Mouse (Mus musculus) kidney, embryonic 16.5 days (tissue): Measurements from ENCODE around the gene Rnf19b. TPM values are rescaled to one million over a fixed set of nuclear protein-coding genes. Genes with fewer than 3 reads are reported as not detected.

Experiments used
- ATAC-seq: fragments of 200-750 bp; cut with Nextera tagmentation; 2 replicates; pipeline ENCODE4 v1.8.0; 2017; ENCODE audit warnings: moderate TSS enrichment; ENCODE audit not compliant: low FRiP score, low TSS enrichment
- H3K27ac ChIP-seq: fragments of 300-500 bp; sonication (generic); 2 replicates; pipeline ENCODE4 v1.5.1; 2014; ENCODE audit warnings: low read length
- H3K27me3 ChIP-seq: fragments of 300-500 bp; sonication (generic); 2 replicates; pipeline ENCODE4 v1.6.1; 2014; ENCODE audit warnings: low read length, control low read depth, mixed read lengths; ENCODE audit not compliant: insufficient read depth
- H3K36me3 ChIP-seq: fragments of 300-500 bp; sonication (generic); 2 replicates; pipeline ENCODE4 v1.6.1; 2014; ENCODE audit warnings: low read length, control low read depth, mixed read lengths; ENCODE audit not compliant: insufficient read depth
- H3K4me1 ChIP-seq: fragments of 300-500 bp; sonication (generic); 2 replicates; pipeline ENCODE4 v1.6.1; 2014; ENCODE audit warnings: low read length, control low read depth, mixed read lengths; ENCODE audit not compliant: insufficient read depth
- H3K4me2 ChIP-seq: fragments of 300-500 bp; sonication (generic); replicated peaks from 2 replicates; pipeline ENCODE4 v1.6.1; 2014; ENCODE audit warnings: low read depth, low read length
- H3K4me3 ChIP-seq: fragments of 300-500 bp; sonication (generic); 2 replicates; pipeline ENCODE4 v1.5.1; 2014; ENCODE audit warnings: mild to moderate bottlenecking, low read length
- H3K9ac ChIP-seq: fragments of 300-500 bp; sonication (generic); replicated peaks from 2 replicates; pipeline ENCODE4 v1.6.1; 2014; ENCODE audit warnings: low read length
- H3K9me3 ChIP-seq: fragments of 300-500 bp; sonication (generic); 2 replicates; pipeline ENCODE4 v1.6.1; 2016; ENCODE audit warnings: low read length, control low read depth
- WGBS: fragments of 180-500 bp; shearing (Covaris S2); extraction: QIAGEN DNeasy Blood & Tissue Kit; methylation state at CpG from one replicate; pipeline ENCODE4 v1.1.7; 2014; 5-methylcytosine and 5-hydroxymethylcytosine counted together
- polyA plus RNA-seq: library from polyadenylated mRNA; unstranded; fragments of >200 nt; fragmentation: Nextera tagmentation; extraction: Ambion mirVana; gene quantifications from 2 replicates; pipeline ENCODE4 v1.2.1, GENCODE M21; 2015

Rnf19b gene
- polyA plus RNA-seq, 1 experiment from 2014 or later = 6.4 TPM

GRCm38 (mm10) chr4:129086078-129086477, 28.0 kb downstream of the Rnf19b start:
- H3K4me1 ChIP-seq = no peaks in the 10 kb centered on the region
- H3K27me3 ChIP-seq = no peaks in the 10 kb centered on the region
- no peak overlapping the region for H3K4me3 ChIP-seq
- no peak overlapping the region for H3K9ac ChIP-seq
- H3K4me2 ChIP-seq = no peak overlapping the region
- peaks cover 8% of the 10 kb centered on the region; the same call in 1 of the 2 replicates for H3K36me3 ChIP-seq
- H3K27ac ChIP-seq = no peak overlapping the region
- peak; percentile 51; the same call in 1 of the 2 replicates for ATAC-seq
- WGBS = 32% methylated on average over 8 of the region's 8 CpGs
- H3K9me3 ChIP-seq = no peaks in the 10 kb centered on the region

- H3K4me3 ChIP-seq = no peak overlapping the region
- H3K27ac ChIP-seq = no peak overlapping the region
- H3K4me1 ChIP-seq = no peaks in the 10 kb centered on the region
- no peaks in the 10 kb centered on the region for H3K9me3 ChIP-seq
- no peaks in the 10 kb centered on the region for H3K27me3 ChIP-seq
- peaks cover 8% of the 10 kb centered on the region; the same call in 1 of the 2 replicates for H3K36me3 ChIP-seq
- 40% methylated on average over 5 of the region's 5 CpGs for WGBS
- no peak overlapping the region for H3K9ac ChIP-seq
- H3K4me2 ChIP-seq = no peak overlapping the region
- ATAC-seq = no peak
These were observed 29.8 kb downstream of the Rnf19b start for GRCm38 (mm10) chr4:129087850-129088249.

GRCm38 (mm10) chr4:129095276-129095675, 37.2 kb downstream of the Rnf19b start:
- Histone ChIP-seq H3K9me3 (no peaks in the 10 kb centered on the region), H3K27me3 (0 out of 2 replicates have a peak, but pooled peaks cover 4% of the 10 kb centered on the region), H3K36me3 (no peaks in the 10 kb centered on the region), H3K4me1 (no peaks in the 10 kb centered on the region), H3K4me2 (no peak overlapping the region), H3K9ac (no peak overlapping the region), H3K27ac (no peak overlapping the region), H3K4me3 (no peak overlapping the region)
- no peak for ATAC-seq
- 27% methylated on average over 15 of the region's 15 CpGs for WGBS

GRCm38 (mm10) chr4:129097006-129097405, 38.9 kb downstream of the Rnf19b start:
- no peaks in the 10 kb centered on the region for H3K36me3 ChIP-seq
- no peak for ATAC-seq
- 0 out of 2 replicates have a peak, but pooled peaks cover 4% of the 10 kb centered on the region for H3K27me3 ChIP-seq
- H3K4me1 ChIP-seq = no peaks in the 10 kb centered on the region
- no peak overlapping the region for H3K4me3 ChIP-seq
- no peaks in the 10 kb centered on the region for H3K9me3 ChIP-seq
- H3K9ac ChIP-seq = no peak overlapping the region
- no peak overlapping the region for H3K4me2 ChIP-seq
- 80% methylated on average over 7 of the region's 7 CpGs for WGBS
- no peak overlapping the region for H3K27ac ChIP-seq

GRCm38 (mm10) chr4:129102133-129102829, 44.2 kb downstream of the Rnf19b start:
- ATAC-seq = no peak
- WGBS = 74% methylated on average over 14 of the region's 14 CpGs
- no peak overlapping the region for H3K9ac ChIP-seq
- H3K4me3 ChIP-seq = no peak overlapping the region
- no peaks in the 10 kb centered on the region for H3K9me3 ChIP-seq
- no peak overlapping the region for H3K4me2 ChIP-seq
- peaks cover 7% of the 10 kb centered on the region for H3K4me1 ChIP-seq
- no peak overlapping the region for H3K27ac ChIP-seq
- H3K27me3 ChIP-seq = peaks cover 22% of the 10 kb centered on the region
- H3K36me3 ChIP-seq = no peaks in the 10 kb centered on the region

GRCm38 (mm10) chr4:129105356-129105755, 47.3 kb downstream of the Rnf19b start, which contains the start of gene Tmem54:
Tmem54 (plus strand) TSS chr4:129105548.
- H3K27ac ChIP-seq = no peak within 1 kb of the TSS
- H3K36me3 ChIP-seq = no peaks in the 10 kb centered on the region
- H3K4me3 ChIP-seq = peak within 1 kb of the TSS; percentile 37
- ATAC-seq = peak; percentile 53; the same call in 1 of the 2 replicates
- peak within 1 kb of the TSS; percentile 57 for H3K4me2 ChIP-seq
- H3K27me3 ChIP-seq = peaks cover 22% of the 10 kb centered on the region
- WGBS = 2% methylated on average over 39 of the region's 40 CpGs
- H3K9me3 ChIP-seq = no peaks in the 10 kb centered on the region
- peaks cover 10% of the 10 kb centered on the region for H3K4me1 ChIP-seq
- peak within 1 kb of the TSS; percentile 59 for H3K9ac ChIP-seq

- peaks cover 17% of the 10 kb centered on the region for H3K4me1 ChIP-seq
- H3K9me3 ChIP-seq = no peaks in the 10 kb centered on the region
- H3K9ac ChIP-seq = 0 out of 2 replicates have a peak overlapping the region, but pooled peaks have one; percentile 59
- H3K27me3 ChIP-seq = peaks cover 22% of the 10 kb centered on the region
- WGBS = 28% methylated on average over 9 of the region's 9 CpGs
- ATAC-seq = no peak
- peak overlapping the region; percentile 57 for H3K4me2 ChIP-seq
- no peak overlapping the region for H3K27ac ChIP-seq
- H3K4me3 ChIP-seq = 0 out of 2 replicates have a peak overlapping the region, but pooled peaks have one; percentile 37
- no peaks in the 10 kb centered on the region for H3K36me3 ChIP-seq
These were observed 48.0 kb downstream of the Rnf19b start for GRCm38 (mm10) chr4:129106073-129106472.

GRCm38 (mm10) chr4:129107348-129107899, 49.4 kb downstream of the Rnf19b start:
- 63% methylated on average over 10 of the region's 10 CpGs for WGBS
- no peak overlapping the region for H3K4me2 ChIP-seq
- H3K36me3 ChIP-seq = no peaks in the 10 kb centered on the region
- no peak overlapping the region for H3K4me3 ChIP-seq
- peaks cover 22% of the 10 kb centered on the region for H3K27me3 ChIP-seq
- no peaks in the 10 kb centered on the region for H3K9me3 ChIP-seq
- ATAC-seq = no peak
- H3K4me1 ChIP-seq = peaks cover 29% of the 10 kb centered on the region
- H3K9ac ChIP-seq = no peak overlapping the region
- H3K27ac ChIP-seq = no peak overlapping the region

- H3K9ac ChIP-seq = no peak overlapping the region
- peaks cover 22% of the 10 kb centered on the region for H3K27me3 ChIP-seq
- no peak overlapping the region for H3K27ac ChIP-seq
- H3K36me3 ChIP-seq = no peaks in the 10 kb centered on the region
- peaks cover 38% of the 10 kb centered on the region for H3K4me1 ChIP-seq
- no peaks in the 10 kb centered on the region for H3K9me3 ChIP-seq
- H3K4me3 ChIP-seq = no peak overlapping the region
- H3K4me2 ChIP-seq = no peak overlapping the region
- no peak; the same call in 1 of the 2 replicates for ATAC-seq
- WGBS = 50% methylated on average over 7 of the region's 7 CpGs
These were observed 50.6 kb downstream of the Rnf19b start for GRCm38 (mm10) chr4:129108624-129109023.

GRCm38 (mm10) chr4:129110804-129111203, 52.7 kb downstream of the Rnf19b start:
- Histone ChIP-seq H3K4me2 (no peak overlapping the region), H3K27ac (no peak overlapping the region), H3K4me1 (peaks cover 35% of the 10 kb centered on the region), H3K36me3 (no peaks in the 10 kb centered on the region), H3K27me3 (peaks cover 7% of the 10 kb centered on the region; the same call in 1 of the 2 replicates), H3K9me3 (no peaks in the 10 kb centered on the region), H3K4me3 (no peak overlapping the region), H3K9ac (no peak overlapping the region)
- ATAC-seq = no peak
- 75% methylated on average over 6 of the region's 6 CpGs for WGBS
